ENCODE assay signal across 1 mouse cellular context in the genomic region with DNA sequence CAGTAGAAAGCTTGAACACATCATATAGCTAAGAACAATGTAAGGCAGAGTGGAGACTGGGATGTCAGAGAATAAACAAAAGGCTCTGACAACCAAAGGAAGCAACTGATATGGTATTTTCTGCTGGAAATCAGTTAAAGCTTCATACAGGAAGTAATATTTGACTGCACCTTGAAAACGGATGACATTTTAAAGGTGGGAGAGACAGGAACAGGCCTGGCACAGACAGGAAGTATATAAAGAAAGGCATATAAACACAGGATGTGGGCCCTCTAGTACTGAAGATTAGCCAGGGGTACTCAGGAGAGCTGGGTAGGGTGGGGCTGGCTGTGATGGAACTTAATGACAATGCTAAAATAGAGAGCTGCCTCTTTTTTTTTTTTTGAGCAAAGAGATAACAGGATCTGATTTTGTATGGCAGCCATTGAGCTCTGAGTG.
TF ChIP-seq lines count a peak whose summit lies in the region.

No protein-coding gene starts in this region.

TF ChIP-seq in MEL, 35 proteins besides CTCF, POLR2A, EP300 and RAD21 (continued from another document):
- TF ChIP-seq ETS1 (IDR thresholded peaks at IDR 0.05; ENCODE audit: low read depth, low read length), result peak; percentile 55; the same call in 1 of the 2 replicates
- TF ChIP-seq GABPA (IDR thresholded peaks at IDR 0.05; ENCODE audit: low read depth, low read length), result no peak
- no peak for TF ChIP-seq UBTF (IDR thresholded peaks at IDR 0.05; ENCODE audit: borderline replicate concordance, insufficient read depth, low read depth, low read length)
- TF ChIP-seq KAT2A (conservative IDR thresholded peaks at IDR 0.05; ENCODE audit: low read depth, low read length), result no peak
